Mouse (Mus musculus) adrenal gland, postnatal 25 days (tissue): Measurements from ENCODE around the gene Slc1a5. TPM values are rescaled to one million over a fixed set of nuclear protein-coding genes. Genes with fewer than 3 reads are reported as not detected.

Experiments
- DNase-seq: peaks from one replicate; pipeline ENCODE4 v3.0.0; 2021; ENCODE audit warnings: mixed read lengths
- long read RNA-seq: library from polyadenylated mRNA; stranded (forward); transcript quantifications from one replicate; pipeline ENCODE4 v2.0.0, GENCODE M21; 2021
- total RNA-seq: library from RNA; stranded (reverse); gene quantifications from 2 replicates; pipeline ENCODE4 v1.2.3, GENCODE M21; 2021

The Slc1a5 gene
- 92.7 and 99.0 TPM in 2 replicates for total RNA-seq
- long read RNA-seq, transcript Slc1a5-201 (9 exons, 2,764 nt): major isoform, 107 of 146 reads
- long read RNA-seq, transcript Slc1a5-202 (8 exons, 2,807 nt): minor isoform, 17 of 146 reads
- long read RNA-seq, partial matches to known transcripts: 14 of 146 reads
- long read RNA-seq, other reads (novel, unspliced or antisense): 8 of 146 reads

GRCm38 (mm10) chr7:16780825-16781554, at the start of gene Slc1a5:
Gene Slc1a5 (plus strand): TSS chr7:16781340.
- DNase-seq: peak; percentile 88

DNA sequence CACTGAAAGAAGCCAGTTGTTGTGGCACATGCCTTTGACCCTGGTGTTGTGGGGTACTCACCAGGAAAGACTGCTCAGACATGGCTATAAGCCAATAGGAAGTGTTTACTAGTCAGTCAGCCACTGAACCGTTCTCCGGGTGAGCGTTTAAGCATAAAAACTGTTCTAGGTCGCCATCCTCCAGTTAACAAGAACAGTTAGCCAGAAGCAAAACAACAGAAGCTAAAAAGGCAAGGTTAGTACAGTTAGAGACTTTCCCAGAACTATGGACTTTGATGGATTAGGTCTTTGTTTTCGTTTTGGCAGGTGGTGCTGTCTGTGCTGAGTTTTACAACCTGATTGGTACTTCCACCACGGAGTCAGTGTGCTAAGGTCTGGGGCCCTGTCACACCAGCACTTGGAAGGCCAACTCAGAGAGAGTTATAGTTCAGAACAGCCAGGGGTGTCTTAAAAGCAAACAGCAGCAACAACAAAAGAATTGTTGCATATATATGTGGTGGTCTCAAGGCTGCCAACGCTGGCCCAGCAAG, 49.2 kb upstream of the Slc1a5 start:
- DNase-seq: no peak

- no peak for DNase-seq
These were observed 43.5 kb upstream of the Slc1a5 start for GRCm38 (mm10) chr7:16737606-16738072.

DNA sequence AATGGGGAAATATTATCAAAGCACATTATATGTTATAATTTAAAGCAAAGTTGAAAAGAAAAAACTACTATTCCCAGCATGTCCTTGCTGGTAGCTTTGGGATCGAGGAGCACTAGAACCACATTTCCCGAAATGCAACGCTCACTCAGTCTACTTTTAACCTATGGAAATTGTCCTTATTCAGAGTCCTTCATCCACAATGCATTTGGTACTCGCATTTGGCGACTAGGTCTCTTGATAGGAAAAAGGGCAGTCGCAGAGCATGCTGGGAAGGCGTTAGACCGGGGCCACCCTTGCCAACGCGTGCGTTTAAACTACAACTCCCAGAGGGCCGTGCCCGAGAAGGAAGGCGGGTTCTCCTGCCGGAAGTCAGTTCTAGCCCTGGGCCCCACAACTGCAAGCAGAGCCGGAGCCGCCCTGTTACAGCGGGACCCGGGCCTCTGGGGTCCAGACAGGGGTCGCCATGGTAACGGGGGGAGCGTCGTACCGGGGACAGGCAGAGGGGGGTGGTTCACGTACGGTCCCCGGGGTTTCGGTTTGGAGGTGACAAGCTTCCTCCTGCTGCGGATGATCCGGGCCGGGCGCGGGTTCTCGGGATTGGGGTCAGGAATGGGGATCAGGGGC, 43.0 kb upstream of the Slc1a5 start, which contains the start of gene Ap2s1:
TSS of gene Ap2s1 (plus strand) at position 338 of the 624 bp plus-strand sequence.
- DNase-seq: peak; percentile 92

GRCm38 (mm10) chr7:16739056-16739604, 42.0 kb upstream of the Slc1a5 start:
- DNase-seq: no peak

GRCm38 (mm10) chr7:16745373-16745772, 35.8 kb upstream of the Slc1a5 start:
- no peak for DNase-seq

GRCm38 (mm10) chr7:16746093-16746492, 35.0 kb upstream of the Slc1a5 start:
- no peak for DNase-seq

- no peak for DNase-seq
These were observed 33.5 kb upstream of the Slc1a5 start for GRCm38 (mm10) chr7:16747656-16748055.

- no peak for DNase-seq
These were observed 29.1 kb upstream of the Slc1a5 start for GRCm38 (mm10) chr7:16752016-16752415.

DNA sequence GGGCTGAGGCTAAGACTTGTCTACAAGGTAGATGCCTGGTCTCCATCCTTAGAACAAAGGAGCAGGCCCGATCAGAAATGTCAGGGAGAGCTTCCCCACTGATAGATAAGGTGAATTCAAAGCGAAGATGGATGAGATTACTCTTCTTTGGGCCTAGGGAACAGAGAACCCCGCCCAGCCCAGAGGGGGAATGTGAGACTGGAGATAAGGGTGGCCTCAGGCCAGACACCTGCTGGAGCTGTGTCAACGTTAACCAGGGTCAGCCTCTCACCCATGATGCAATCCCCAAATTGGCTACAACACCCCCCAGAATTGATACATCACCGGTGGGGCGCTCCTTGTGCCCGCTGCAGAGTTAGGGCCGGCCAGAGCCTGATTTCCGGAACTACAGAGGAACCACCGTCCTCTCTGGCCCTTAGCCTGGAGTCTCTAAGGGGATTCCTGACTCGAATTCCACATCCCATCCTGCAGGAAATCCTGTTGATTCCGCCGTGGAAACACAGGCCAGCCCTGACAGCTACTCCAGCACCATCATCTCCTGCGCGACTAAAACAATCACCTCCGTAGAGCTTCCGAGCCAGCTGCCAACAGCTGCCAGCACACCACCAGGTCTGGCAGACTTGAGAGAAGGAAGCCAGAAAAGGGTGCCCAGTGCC, 25.6 kb upstream of the Slc1a5 start:
- DNase-seq: no peak

GRCm38 (mm10) chr7:16758872-16759574, 22.1 kb upstream of the Slc1a5 start:
- no peak for DNase-seq

GRCm38 (mm10) chr7:16760292-16760691, 20.8 kb upstream of the Slc1a5 start:
- DNase-seq: peak; percentile 38

- DNase-seq: no peak
These were observed 20.1 kb upstream of the Slc1a5 start for GRCm38 (mm10) chr7:16761005-16761481.

- no peak for DNase-seq
These were observed 19.5 kb upstream of the Slc1a5 start for GRCm38 (mm10) chr7:16761630-16762029.

GRCm38 (mm10) chr7:16763463-16764218, 17.5 kb upstream of the Slc1a5 start:
- DNase-seq: no peak

DNA sequence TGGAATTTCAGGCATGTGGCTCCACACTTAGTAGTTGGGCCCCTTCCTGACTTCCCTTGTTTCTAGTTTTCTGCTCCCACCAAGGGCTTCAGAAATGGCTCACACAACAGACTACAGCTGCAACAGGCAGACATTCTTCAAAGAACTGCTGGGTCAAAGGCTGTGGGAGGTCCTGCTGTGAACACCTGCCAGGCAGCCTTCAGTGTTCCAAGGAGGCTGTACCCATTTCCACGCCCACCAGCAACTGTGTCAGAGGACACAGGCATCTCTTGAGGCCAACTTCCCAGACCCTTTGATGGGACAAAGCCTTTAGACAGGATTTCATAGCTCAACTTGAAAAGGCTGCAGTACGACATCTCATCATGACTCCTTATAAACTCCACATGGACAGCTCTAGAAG, 14.7 kb upstream of the Slc1a5 start:
- no peak for DNase-seq

GRCm38 (mm10) chr7:16775888-16776287, 5.3 kb upstream of the Slc1a5 start:
- DNase-seq: no peak

DNA sequence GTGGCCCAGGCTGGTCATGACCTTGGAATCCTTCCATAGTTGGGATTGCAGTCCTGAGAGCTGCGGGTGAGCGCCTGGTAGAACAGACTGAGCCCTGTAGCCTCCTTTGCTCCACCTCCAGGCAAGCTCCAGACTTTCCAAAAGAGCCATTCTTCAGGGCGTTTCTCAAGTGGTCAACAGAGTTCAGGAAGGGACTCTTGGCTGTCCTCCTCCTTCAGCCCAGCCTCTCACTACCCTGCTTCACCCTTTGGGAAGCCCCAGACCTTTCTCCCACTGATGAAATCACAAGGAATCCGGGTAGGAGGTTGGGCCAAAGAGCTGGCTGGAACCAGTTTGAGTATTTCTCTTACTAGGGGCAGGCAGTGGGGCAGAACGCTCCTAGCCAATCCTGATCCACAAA, 1.1 kb upstream of the Slc1a5 start:
- no peak for DNase-seq

- DNase-seq: no peak
These were observed 345 bp downstream of the Slc1a5 start for GRCm38 (mm10) chr7:16781555-16781815.

DNA sequence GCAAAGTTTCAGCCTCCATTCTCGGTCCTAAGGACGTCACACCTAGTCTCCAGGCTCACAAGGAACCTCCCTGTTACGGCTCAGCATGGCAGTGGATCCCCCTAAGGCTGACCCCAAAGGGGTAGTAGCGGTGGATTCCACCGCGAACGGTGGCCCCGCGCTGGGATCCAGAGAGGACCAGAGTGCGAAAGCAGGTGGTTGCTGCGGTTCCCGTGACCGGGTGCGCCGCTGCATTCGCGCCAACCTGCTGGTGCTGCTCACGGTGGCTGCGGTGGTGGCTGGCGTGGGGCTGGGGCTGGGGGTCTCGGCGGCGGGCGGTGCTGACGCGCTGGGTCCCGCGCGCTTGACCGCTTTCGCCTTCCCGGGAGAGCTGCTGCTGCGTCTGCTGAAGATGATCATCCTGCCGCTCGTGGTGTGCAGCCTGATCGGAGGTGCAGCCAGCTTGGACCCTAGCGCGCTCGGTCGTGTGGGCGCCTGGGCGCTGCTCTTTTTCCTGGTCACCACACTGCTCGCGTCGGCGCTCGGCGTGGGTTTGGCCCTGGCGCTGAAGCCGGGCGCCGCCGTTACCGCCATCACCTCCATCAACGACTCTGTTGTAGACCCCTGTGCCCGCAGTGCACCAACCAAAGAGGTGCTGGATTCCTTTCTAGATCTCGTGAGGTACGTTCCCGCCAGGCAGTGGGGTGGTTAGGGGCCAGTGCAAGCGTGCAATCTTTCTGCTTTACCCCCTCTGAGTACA, 845 bp downstream of the Slc1a5 start:
- peak; percentile 39 for DNase-seq
